Mouse (Mus musculus): Measurements from ENCODE around the gene Cbfb. TPM values are rescaled to one million over a fixed set of nuclear protein-coding genes. Genes with fewer than 3 reads are reported as not detected.

Cbfb gene
- polyA plus RNA-seq, 1 experiment from 2014 or later, result 96.5 TPM

DNA sequence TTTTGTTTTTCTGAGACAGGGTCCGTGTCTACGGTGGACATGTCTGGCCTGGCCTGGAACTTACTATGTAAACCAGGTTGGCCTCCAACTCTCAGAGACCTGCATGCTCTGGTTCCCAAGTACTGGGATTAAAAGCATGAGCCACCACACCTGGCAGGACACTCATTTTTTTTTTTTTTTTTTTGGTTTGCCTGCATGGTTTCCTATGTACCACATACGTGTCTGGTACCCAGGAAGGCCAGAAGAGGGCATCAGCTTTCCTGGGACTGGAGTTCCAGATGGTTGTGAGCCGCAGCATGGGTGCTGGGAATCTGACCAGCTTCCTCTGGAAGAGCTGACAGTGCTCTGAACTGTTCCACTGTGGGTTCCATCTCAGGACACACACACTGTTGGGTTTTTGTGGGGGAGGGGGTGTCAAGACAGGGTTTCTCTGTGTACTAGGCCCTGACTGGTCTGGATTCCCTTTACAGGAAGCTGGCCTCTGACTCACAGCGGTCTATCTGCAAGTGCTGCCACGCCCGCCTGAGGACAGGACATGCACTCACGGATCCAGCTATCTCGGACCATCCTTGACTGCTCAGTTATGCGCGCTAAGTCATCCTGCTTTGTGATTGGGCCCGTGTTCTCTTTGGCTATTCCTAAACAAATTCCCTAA, 91.0 kb downstream of the Cbfb start:
- H3K4me1 ChIP-seq (ENCODE audit: control insufficient read depth, insufficient read depth, low read length), result 0 out of 2 replicates have a peak, but pooled peaks cover 9% of the 10 kb centered on the region
- no peak overlapping the region for H3K27ac ChIP-seq (ENCODE audit: low read depth, low read length)
- H3K27me3 ChIP-seq (ENCODE audit: control insufficient read depth, insufficient read depth, low read length), result peaks cover 57% of the 10 kb centered on the region
- H3K4me2 ChIP-seq (replicated peaks; ENCODE audit: low read depth, low read length), result no peak overlapping the region
- no peak overlapping the region for H3K4me3 ChIP-seq (ENCODE audit: low read length)
- ATAC-seq (ENCODE audit: low FRiP score, low TSS enrichment), result no peak
- 85% methylated on average over 12 of the region's 12 CpGs for WGBS
- H3K9me3 ChIP-seq (ENCODE audit: control insufficient read depth, low read length), result peaks cover 3% of the 10 kb centered on the region; the same call in 1 of the 2 replicates
- no peaks in the 10 kb centered on the region for H3K36me3 ChIP-seq (ENCODE audit: control insufficient read depth, insufficient read depth, low read length)
- no peak overlapping the region for H3K9ac ChIP-seq (ENCODE audit: low read depth, low read length)

DNA sequence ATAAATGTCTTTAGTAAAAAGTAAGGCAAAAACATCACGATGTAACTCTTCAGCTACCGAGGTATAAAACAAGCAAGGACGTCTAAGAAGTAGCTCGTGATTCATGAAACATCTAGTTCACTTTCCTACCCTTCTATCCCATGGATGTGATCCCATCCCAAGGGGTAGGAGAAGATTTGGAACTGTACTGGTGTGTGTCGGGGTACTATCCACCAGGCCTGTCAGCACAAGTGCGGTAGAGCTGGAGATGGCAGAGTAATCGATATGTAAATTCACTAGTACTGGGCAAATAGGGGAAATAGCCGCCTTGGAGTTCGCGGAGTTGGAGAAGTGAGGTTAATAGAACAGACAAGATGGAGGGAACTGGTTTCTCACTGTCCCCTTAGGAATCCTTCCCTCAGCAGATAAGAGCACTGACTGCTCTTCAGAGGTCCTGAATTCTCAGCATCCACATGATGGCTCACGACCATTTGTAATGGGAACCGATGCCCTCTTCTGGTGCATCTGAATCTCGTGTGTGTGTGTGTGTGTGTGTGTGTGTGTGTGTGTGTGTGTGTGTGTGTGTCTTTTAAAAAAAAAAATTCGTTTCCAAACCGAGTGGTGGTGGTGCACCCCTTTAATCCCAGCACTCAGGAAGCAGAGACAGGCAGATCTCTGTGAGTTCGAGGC, 92.9 kb downstream of the Cbfb start:
- Histone ChIP-seq H3K27me3 (ENCODE audit: control insufficient read depth, insufficient read depth, low read length) (peaks cover 67% of the 10 kb centered on the region), H3K4me3 (ENCODE audit: low read length) (no peak overlapping the region; the same call in 1 of the 2 replicates), H3K27ac (ENCODE audit: low read depth, low read length) (no peak overlapping the region), H3K4me1 (ENCODE audit: control insufficient read depth, insufficient read depth, low read length) (peaks cover 14% of the 10 kb centered on the region), H3K36me3 (ENCODE audit: control insufficient read depth, insufficient read depth, low read length) (no peaks in the 10 kb centered on the region), H3K9me3 (ENCODE audit: control insufficient read depth, low read length) (peaks cover 4% of the 10 kb centered on the region; the same call in 1 of the 2 replicates), H3K4me2 (replicated peaks; ENCODE audit: low read depth, low read length) (no peak overlapping the region; the same call in 1 of the 2 replicates), H3K9ac (ENCODE audit: low read depth, low read length) (no peak overlapping the region)
- 38% methylated on average over 16 of the region's 16 CpGs for WGBS
- no peak for ATAC-seq (ENCODE audit: low FRiP score, low TSS enrichment)

DNA sequence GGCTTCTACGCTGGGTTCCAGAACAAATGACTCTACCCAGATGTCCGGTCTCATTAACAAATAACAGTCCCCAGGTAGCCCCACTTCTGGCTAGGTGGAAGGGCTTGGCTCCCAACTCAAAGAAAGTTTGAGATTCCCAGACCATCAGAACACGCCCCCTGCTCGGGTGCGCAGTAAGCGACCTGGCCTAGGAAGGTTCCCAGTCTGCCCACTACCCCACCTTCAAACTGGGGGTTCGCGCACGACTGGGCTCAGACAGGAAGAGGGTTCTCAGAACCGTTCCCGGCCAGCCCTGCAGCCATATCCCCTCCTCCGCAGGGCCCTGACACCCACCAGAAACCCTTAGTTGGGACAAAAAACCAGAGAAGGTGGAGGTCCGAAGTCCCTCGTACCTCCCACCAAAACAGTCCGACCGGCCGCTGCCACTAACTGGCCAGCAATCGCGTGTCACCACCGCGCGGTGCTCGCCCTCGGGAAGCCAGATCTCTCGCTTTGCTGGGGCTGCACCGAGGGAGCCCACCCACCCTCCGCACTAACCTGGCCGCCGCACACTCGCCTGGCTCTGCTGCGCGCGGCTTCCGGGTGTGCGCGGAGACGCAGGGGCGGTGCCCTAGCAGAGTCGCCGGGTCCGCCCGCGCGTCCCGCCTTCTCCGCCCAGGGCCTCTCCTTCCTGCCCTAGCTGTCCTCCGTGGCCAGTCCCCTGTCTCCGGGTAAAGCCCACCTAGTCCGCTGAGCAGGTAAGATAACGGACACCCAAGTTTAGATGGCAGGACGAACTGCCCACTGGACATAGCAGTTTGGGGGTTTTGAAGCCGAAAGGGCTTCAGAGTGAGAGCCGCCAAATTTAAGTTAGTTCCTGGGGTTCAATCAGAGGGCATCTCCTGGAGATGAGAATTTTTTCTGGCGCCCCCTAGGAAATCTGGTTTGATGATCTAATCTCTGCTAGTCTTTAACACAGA, 93.8 kb downstream of the Cbfb start, which contains the start of the genes Tradd and Fbxl8:
Gene Tradd, minus strand, starts transcription at position 586 of the 959 bp plus-strand sequence.
Gene Fbxl8, plus strand, starts transcription at position 625 of the 959 bp plus-strand sequence.
- 1% methylated on average over 54 of the region's 54 CpGs for WGBS
- Histone ChIP-seq H3K27ac (ENCODE audit: low read depth, low read length) (no peak within 1 kb of the TSS), H3K4me1 (ENCODE audit: control insufficient read depth, insufficient read depth, low read length) (peaks cover 18% of the 10 kb centered on the region), H3K9me3 (ENCODE audit: control insufficient read depth, low read length) (peaks cover 4% of the 10 kb centered on the region; the same call in 1 of the 2 replicates), H3K36me3 (ENCODE audit: control insufficient read depth, insufficient read depth, low read length) (no peaks in the 10 kb centered on the region), H3K27me3 (ENCODE audit: control insufficient read depth, insufficient read depth, low read length) (peaks cover 67% of the 10 kb centered on the region), H3K4me2 (replicated peaks; ENCODE audit: low read depth, low read length) (peak within 1 kb of the TSS; percentile 53), H3K9ac (ENCODE audit: low read depth, low read length) (peak within 1 kb of the TSS; percentile 48), H3K4me3 (ENCODE audit: low read length) (peak within 1 kb of the TSS; percentile 61)
- ATAC-seq (ENCODE audit: low FRiP score, low TSS enrichment), result peak; percentile 55

DNA sequence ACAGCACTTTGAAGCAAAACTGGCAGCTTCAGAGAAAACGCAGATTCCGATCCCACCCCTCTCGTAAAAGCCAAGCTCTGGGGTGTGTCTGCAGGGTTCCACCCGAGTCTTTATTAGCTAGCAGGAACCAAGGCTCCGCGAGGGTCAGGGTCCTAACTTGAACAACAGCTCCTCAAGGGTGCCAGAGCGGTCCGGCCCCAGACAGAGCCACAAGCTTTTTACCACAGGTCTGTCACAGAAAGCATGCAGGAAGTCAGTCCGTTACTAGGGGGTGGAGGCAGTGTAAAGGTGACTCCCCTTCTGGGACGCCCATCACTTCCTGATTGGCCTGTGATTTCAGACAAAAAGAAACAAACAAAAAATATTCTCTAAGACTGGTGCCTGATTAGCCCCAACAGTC, 94.7 kb downstream of the Cbfb start:
- H3K4me3 ChIP-seq (ENCODE audit: low read length), result peak overlapping the region; percentile 61
- H3K27me3 ChIP-seq (ENCODE audit: control insufficient read depth, insufficient read depth, low read length), result peaks cover 67% of the 10 kb centered on the region
- H3K4me2 ChIP-seq (replicated peaks; ENCODE audit: low read depth, low read length), result peak overlapping the region; percentile 53
- 9% methylated on average over 10 of the region's 10 CpGs for WGBS
- ATAC-seq (ENCODE audit: low FRiP score, low TSS enrichment), result no peak
- H3K36me3 ChIP-seq (ENCODE audit: control insufficient read depth, insufficient read depth, low read length), result no peaks in the 10 kb centered on the region
- peak overlapping the region; percentile 48; the same call in 1 of the 2 replicates for H3K9ac ChIP-seq (ENCODE audit: low read depth, low read length)
- peaks cover 4% of the 10 kb centered on the region; the same call in 1 of the 2 replicates for H3K9me3 ChIP-seq (ENCODE audit: control insufficient read depth, low read length)
- H3K27ac ChIP-seq (ENCODE audit: low read depth, low read length), result no peak overlapping the region
- H3K4me1 ChIP-seq (ENCODE audit: control insufficient read depth, insufficient read depth, low read length), result peaks cover 23% of the 10 kb centered on the region

DNA sequence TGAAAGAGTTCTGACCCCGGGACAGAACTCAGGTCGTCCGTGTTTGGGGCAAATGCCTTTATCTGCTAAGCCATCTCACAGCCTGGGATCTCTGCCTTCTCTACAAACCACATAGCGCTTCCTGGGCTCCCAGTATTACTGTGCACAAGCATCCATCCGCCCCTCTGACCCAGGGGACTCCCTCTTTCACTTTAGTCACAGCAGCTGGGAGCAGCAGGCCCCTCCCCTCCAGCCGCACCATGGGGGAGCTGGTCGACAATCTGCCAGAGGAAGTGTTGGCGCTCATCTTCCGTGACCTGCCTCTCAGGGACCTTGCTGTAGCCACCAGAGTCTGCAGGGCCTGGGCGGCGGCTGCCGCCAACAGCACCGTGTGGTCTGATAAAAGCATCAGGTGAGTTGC, 96.3 kb downstream of the Cbfb start:
- peaks cover 4% of the 10 kb centered on the region; the same call in 1 of the 2 replicates for H3K9me3 ChIP-seq (ENCODE audit: control insufficient read depth, low read length)

More for the DNA sequence above, 96.3 kb downstream of the Cbfb start:
- H3K27ac ChIP-seq (ENCODE audit: low read depth, low read length), result no peak overlapping the region
- H3K4me1 ChIP-seq (ENCODE audit: control insufficient read depth, insufficient read depth, low read length), result peaks cover 23% of the 10 kb centered on the region
- ATAC-seq (ENCODE audit: low FRiP score, low TSS enrichment), result no peak
- no peak overlapping the region for H3K4me2 ChIP-seq (replicated peaks; ENCODE audit: low read depth, low read length)
- 13% methylated on average over 13 of the region's 13 CpGs for WGBS
- no peaks in the 10 kb centered on the region for H3K36me3 ChIP-seq (ENCODE audit: control insufficient read depth, insufficient read depth, low read length)
- no peak overlapping the region for H3K4me3 ChIP-seq (ENCODE audit: low read length)
- peaks cover 70% of the 10 kb centered on the region for H3K27me3 ChIP-seq (ENCODE audit: control insufficient read depth, insufficient read depth, low read length)
- no peak overlapping the region for H3K9ac ChIP-seq (ENCODE audit: low read depth, low read length)

Other genes with a start within 250 kb of the Cbfb start
- gene Ces2e, start 244.4 kb upstream of the Cbfb start, polyA plus RNA-seq (2014; fragmentation: Nextera tagmentation; extraction: Ambion mirVana), result 0.40 and 0.58 TPM in 2 replicates
- 0.07 TPM in 1 of 2 replicates, not detected in the other for gene Ces2f, start 223.3 kb upstream of the Cbfb start, polyA plus RNA-seq (2014; fragmentation: Nextera tagmentation; extraction: Ambion mirVana)
- 0.07 TPM in 1 of 2 replicates, not detected in the other for gene Ces2g, start 209.0 kb upstream of the Cbfb start, polyA plus RNA-seq (2014; fragmentation: Nextera tagmentation; extraction: Ambion mirVana)
- gene Ces2h, start 169.8 kb upstream of the Cbfb start, polyA plus RNA-seq (2014; fragmentation: Nextera tagmentation; extraction: Ambion mirVana), result not detected in 2 replicates
- not detected in 2 replicates for gene Ces3a, start 122.1 kb upstream of the Cbfb start, polyA plus RNA-seq (2014; fragmentation: Nextera tagmentation; extraction: Ambion mirVana)
- gene Ces3b, start 86.9 kb upstream of the Cbfb start, polyA plus RNA-seq (2014; fragmentation: Nextera tagmentation; extraction: Ambion mirVana), result not detected in 2 replicates
- gene Ces4a, start 38.9 kb upstream of the Cbfb start, polyA plus RNA-seq (2014; fragmentation: Nextera tagmentation; extraction: Ambion mirVana), result not detected in 2 replicates
- 18.3 and 28.8 TPM in 2 replicates for gene D230025D16Rik, start 54.5 kb downstream of the Cbfb start, polyA plus RNA-seq (2014; fragmentation: Nextera tagmentation; extraction: Ambion mirVana)
- gene B3gnt9, start 84.5 kb downstream of the Cbfb start, polyA plus RNA-seq (2014; fragmentation: Nextera tagmentation; extraction: Ambion mirVana), result 6.9 and 7.3 TPM in 2 replicates
- 13.1 and 15.7 TPM in 2 replicates for gene Tradd, start 93.9 kb downstream of the Cbfb start, polyA plus RNA-seq (2014; fragmentation: Nextera tagmentation; extraction: Ambion mirVana)
- 1.5 and 1.9 TPM in 2 replicates for gene Fbxl8, start 94.0 kb downstream of the Cbfb start, polyA plus RNA-seq (2014; fragmentation: Nextera tagmentation; extraction: Ambion mirVana)
- gene Hsf4, start 99.1 kb downstream of the Cbfb start, polyA plus RNA-seq (2014; fragmentation: Nextera tagmentation; extraction: Ambion mirVana), result not detected in 2 replicates
- gene Nol3, start 105.5 kb downstream of the Cbfb start, polyA plus RNA-seq (2014; fragmentation: Nextera tagmentation; extraction: Ambion mirVana), result 0.85 and 1.1 TPM in 2 replicates
- gene 4931428F04Rik, start 119.2 kb downstream of the Cbfb start, polyA plus RNA-seq (2014; fragmentation: Nextera tagmentation; extraction: Ambion mirVana), result 4.3 and 10.4 TPM in 2 replicates
- gene Exoc3l, start 125.4 kb downstream of the Cbfb start, polyA plus RNA-seq (2014; fragmentation: Nextera tagmentation; extraction: Ambion mirVana), result 13.1 and 17.8 TPM in 2 replicates
- gene E2f4, start 127.0 kb downstream of the Cbfb start, polyA plus RNA-seq (2014; fragmentation: Nextera tagmentation; extraction: Ambion mirVana), result 103 and 117 TPM in 2 replicates
- gene Elmo3, start 134.9 kb downstream of the Cbfb start, polyA plus RNA-seq (2014; fragmentation: Nextera tagmentation; extraction: Ambion mirVana), result 6.1 and 9.4 TPM in 2 replicates
- 1.6 and 2.1 TPM in 2 replicates for gene Lrrc29, start 155.6 kb downstream of the Cbfb start, polyA plus RNA-seq (2014; fragmentation: Nextera tagmentation; extraction: Ambion mirVana)
- gene Tmem208, start 155.7 kb downstream of the Cbfb start, polyA plus RNA-seq (2014; fragmentation: Nextera tagmentation; extraction: Ambion mirVana), result 120 and 142 TPM in 2 replicates
- gene Fhod1, start 177.3 kb downstream of the Cbfb start, polyA plus RNA-seq (2014; fragmentation: Nextera tagmentation; extraction: Ambion mirVana), result 5.1 and 6.0 TPM in 2 replicates
- gene Slc9a5, start 178.2 kb downstream of the Cbfb start, polyA plus RNA-seq (2014; fragmentation: Nextera tagmentation; extraction: Ambion mirVana), result 2.6 and 4.0 TPM in 2 replicates
- 0.43 and 1.2 TPM in 2 replicates for gene Plekhg4, start 202.6 kb downstream of the Cbfb start, polyA plus RNA-seq (2014; fragmentation: Nextera tagmentation; extraction: Ambion mirVana)
- not detected in 2 replicates for gene Kctd19, start 242.8 kb downstream of the Cbfb start, polyA plus RNA-seq (2014; fragmentation: Nextera tagmentation; extraction: Ambion mirVana)
- gene Lrrc36, start 242.9 kb downstream of the Cbfb start, polyA plus RNA-seq (2014; fragmentation: Nextera tagmentation; extraction: Ambion mirVana), result 0.21 TPM in 1 of 2 replicates, not detected in the other

Data from kidney, embryonic 14.5 days (tissue).